Mouse (Mus musculus): Measurements from ENCODE around the gene Tmem86b. TPM values are rescaled to one million over a fixed set of nuclear protein-coding genes. Genes with fewer than 3 reads are reported as not detected.
A peak's percentile ranks its signal among the peaks of the same experiment; 100 is the strongest.

Tmem86b gene
- 10 to 100 TPM; 10.8 to 10.9 TPM for total RNA-seq (2021)
- long read RNA-seq, experiment 1: 0 reads
- long read RNA-seq, experiment 2, partial matches to known transcripts: 0 of 3 reads
- long read RNA-seq, experiment 2, other reads (novel, unspliced or antisense): 1 of 3 reads

- intact Hi-C loops (cut with DNase I): no loop called here
- no peak for DNase-seq (ENCODE audit: low spot score in 2 of 2)
Observed at GRCm38 (mm10) chr7:4631031-4631430, at the start of gene Tmem86b. Tmem86b (minus strand) TSS chr7:4631422.

DNA sequence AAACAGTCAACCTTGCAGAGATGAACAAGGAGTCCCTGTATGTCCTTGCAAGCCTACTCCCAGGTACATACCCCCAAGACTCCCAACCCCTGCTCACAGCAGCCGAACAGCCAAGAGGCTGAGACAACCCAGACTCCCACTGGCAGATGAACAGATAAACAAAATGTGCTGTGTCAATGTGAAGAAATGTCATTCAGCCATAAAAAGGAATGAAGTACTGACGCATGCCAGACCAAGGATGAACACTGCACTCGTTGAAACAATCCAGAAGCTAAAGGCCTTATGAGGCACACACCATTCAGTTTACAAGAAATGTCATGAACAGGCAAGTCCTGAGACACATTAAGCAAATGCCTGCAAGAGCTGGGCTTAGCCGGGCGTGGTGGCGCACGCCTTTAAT, 44.0 kb upstream of the Tmem86b start:
- no peak for DNase-seq (ENCODE audit: low spot score in 2 of 2)
- intact Hi-C loops (cut with DNase I): no loop called here

- intact Hi-C loops (cut with DNase I): no loop called here
- DNase-seq (ENCODE audit: low spot score in 2 of 2): no peak
Observed at GRCm38 (mm10) chr7:4674114-4674731, 43.0 kb upstream of the Tmem86b start.

DNA sequence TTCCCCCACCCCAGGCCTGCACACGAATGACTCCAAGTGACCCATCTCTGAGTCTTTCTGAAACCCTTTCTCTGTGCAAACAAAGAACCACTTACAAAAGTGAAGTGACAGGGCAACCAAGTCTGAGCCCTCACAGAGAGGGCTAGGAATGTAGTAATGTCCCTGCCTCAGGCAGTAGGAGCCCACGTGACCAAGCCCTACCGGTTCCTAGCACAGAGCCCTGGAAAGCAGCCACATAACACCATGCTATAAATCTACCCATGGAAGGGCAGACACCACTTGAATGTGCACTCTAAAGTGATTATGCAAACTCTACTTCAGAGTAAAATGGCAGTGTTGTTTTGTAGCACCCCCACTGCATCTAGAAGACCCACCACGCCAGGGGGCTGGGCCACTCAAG, 40.7 kb upstream of the Tmem86b start:
- DNase-seq (ENCODE audit: low spot score in 2 of 2): no peak

GRCm38 (mm10) chr7:4670655-4671255, 39.5 kb upstream of the Tmem86b start:
- DNase-seq (ENCODE audit: low spot score in 2 of 2): no peak
- intact Hi-C loops (cut with DNase I): no loop called here

More for the DNA sequence above, 40.7 kb upstream of the Tmem86b start:
- intact Hi-C loops (cut with DNase I): no loop called here

- DNase-seq (ENCODE audit: low spot score in 2 of 2): no peak
- intact Hi-C loops (cut with DNase I): no loop called here
Observed at GRCm38 (mm10) chr7:4669156-4669555, 37.9 kb upstream of the Tmem86b start.

GRCm38 (mm10) chr7:4668506-4668905, 37.3 kb upstream of the Tmem86b start:
- DNase-seq (ENCODE audit: low spot score in 2 of 2): no peak
- intact Hi-C loops (cut with DNase I): no loop called here

- intact Hi-C loops (cut with DNase I): no loop called here
- DNase-seq (ENCODE audit: low spot score in 2 of 2): no peak
Observed at GRCm38 (mm10) chr7:4666871-4667270, 35.6 kb upstream of the Tmem86b start.

DNA sequence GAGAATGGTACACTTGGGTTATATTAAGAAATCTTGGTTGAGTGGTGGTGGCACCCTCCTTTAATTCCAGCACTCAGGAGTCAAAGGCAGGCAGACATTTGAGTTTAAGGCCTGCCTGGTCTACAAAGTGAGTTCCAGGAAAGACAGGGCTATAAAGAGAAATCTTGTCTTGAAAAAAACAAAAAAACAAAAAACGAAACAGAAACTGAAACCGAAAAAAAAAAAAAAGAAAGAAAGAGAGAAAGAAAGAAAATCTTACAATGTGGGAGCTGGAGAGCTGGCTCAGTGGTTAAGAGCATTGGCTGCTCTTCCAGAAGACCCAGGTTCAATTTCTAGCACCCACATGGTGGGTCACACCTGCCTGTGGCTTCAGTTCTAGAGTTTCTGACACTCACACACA, 32.5 kb upstream of the Tmem86b start:
- intact Hi-C loops (cut with DNase I): no loop called here
- no peak for DNase-seq (ENCODE audit: low spot score in 2 of 2)

DNA sequence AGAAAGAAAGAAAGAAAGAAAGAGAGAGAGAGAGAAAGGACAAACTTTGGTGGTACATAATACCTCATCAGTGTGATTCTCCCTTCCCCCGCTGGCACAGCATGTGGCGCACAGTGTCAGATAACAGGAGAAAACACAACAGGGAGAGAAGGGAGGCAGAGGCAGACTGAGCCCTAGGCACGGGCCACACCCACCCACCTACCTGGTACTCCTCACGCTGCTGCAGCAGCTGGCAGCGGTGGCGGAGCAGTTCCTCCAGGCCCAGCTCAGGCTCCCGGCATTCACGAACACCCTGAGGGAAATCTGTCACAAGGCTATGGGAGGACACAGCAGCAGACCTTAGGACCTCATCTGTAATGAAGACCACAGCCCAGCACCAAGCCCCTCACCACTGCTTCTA, 32.0 kb upstream of the Tmem86b start:
- no peak for DNase-seq (ENCODE audit: low spot score in 2 of 2)
- intact Hi-C loops (cut with DNase I): no loop called here

- intact Hi-C loops (cut with DNase I): no loop called here
Observed at GRCm38 (mm10) chr7:4659911-4660443, 28.8 kb upstream of the Tmem86b start.

GRCm38 (mm10) chr7:4658912-4659551, 27.8 kb upstream of the Tmem86b start, which contains the start of gene Ppp6r1:
Ppp6r1 (minus strand) TSS chr7:4659019.
- intact Hi-C loops (cut with DNase I): no loop called here

More at GRCm38 (mm10) chr7:4659911-4660443, 28.8 kb upstream of the Tmem86b start:
- DNase-seq (ENCODE audit: low spot score in 2 of 2): peak in 1 of 2 experiments; percentile 66

GRCm38 (mm10) chr7:4658128-4658907, 27.1 kb upstream of the Tmem86b start:
- peak; percentile 59 to 62 for DNase-seq (ENCODE audit: low spot score in 2 of 2)
- intact Hi-C loops (cut with DNase I): no loop called here

More at GRCm38 (mm10) chr7:4658912-4659551, 27.8 kb upstream of the Tmem86b start, which contains the start of gene Ppp6r1:
- peak; percentile 98 for DNase-seq (ENCODE audit: low spot score in 2 of 2)

GRCm38 (mm10) chr7:4657521-4658127, 26.4 kb upstream of the Tmem86b start:
- peak in 1 of 2 experiments; percentile 32 for DNase-seq (ENCODE audit: low spot score in 2 of 2)
- intact Hi-C loops (cut with DNase I): no loop called here

GRCm38 (mm10) chr7:4656818-4657217, 25.6 kb upstream of the Tmem86b start:
- intact Hi-C loops (cut with DNase I): no loop called here
- no peak for DNase-seq (ENCODE audit: low spot score in 2 of 2)

DNA sequence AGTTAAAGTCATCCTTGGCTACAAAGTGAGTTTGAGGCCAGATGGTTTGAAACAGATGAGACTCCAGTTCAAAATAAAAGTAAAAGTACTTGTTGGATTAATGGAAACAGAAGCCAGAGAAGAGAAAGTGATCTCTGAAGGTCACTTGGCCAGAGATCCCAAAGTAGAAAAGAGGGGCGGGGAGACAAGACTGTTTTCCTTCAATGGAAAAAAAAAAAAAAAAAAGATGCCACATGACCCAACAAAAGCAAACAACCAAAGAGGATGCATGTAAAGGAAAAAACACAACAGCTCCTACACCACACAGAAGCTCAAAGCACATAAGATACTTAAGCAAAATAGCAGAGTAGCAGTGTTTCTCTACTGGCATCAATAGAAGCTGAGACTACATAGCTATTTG, 24.7 kb upstream of the Tmem86b start:
- intact Hi-C loops (cut with DNase I): no loop called here

DNA sequence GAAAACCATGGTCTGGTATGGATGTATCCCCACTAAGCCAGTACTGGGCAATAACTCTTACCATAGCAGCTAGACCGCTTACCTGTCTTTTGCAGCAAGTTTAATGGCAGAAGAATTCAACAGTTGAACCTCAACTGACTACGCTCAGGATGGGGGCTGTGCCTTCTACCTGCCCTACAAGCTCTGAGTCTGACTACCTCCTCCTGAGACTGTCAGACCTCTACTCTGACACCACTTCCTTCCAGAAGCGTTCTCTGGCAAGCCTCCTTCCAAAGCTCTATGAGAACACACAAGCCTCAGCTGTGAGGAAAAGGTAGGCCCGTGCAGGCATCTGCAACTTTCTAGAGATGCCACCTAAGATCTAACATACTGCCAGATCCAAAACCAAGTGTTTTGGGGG, 24.2 kb upstream of the Tmem86b start:
- no peak for DNase-seq (ENCODE audit: low spot score in 2 of 2)
- intact Hi-C loops (cut with DNase I): no loop called here

More for the DNA sequence above, 24.7 kb upstream of the Tmem86b start:
- no peak for DNase-seq (ENCODE audit: low spot score in 2 of 2)

- intact Hi-C loops (cut with DNase I): no loop called here
- DNase-seq (ENCODE audit: low spot score in 2 of 2): no peak
Observed at GRCm38 (mm10) chr7:4654221-4654620, 23.0 kb upstream of the Tmem86b start.

GRCm38 (mm10) chr7:4653780-4654179, 22.6 kb upstream of the Tmem86b start:
- intact Hi-C loops (cut with DNase I): no loop called here
- DNase-seq (ENCODE audit: low spot score in 2 of 2): peak; percentile 53 to 70
